Mouse (Mus musculus) forebrain, embryonic 11.5 days (tissue): ENCODE measurements around the gene Hmmr. TPM values are rescaled to one million over a fixed set of nuclear protein-coding genes. Genes with fewer than 3 reads are reported as not detected.
A peak's percentile ranks its signal among the peaks of the same experiment; 100 is the strongest.

Experiments used
- ATAC-seq: fragments of 200-750 bp; cut with Nextera tagmentation; replicated peaks from 2 replicates; pipeline ENCODE4 v1.8.0; 2017; ENCODE audit warnings: moderate TSS enrichment; ENCODE audit not compliant: low FRiP score
- DNase-seq: peaks from one replicate; pipeline ENCODE4 v3.0.0-alpha.2; 2017; ENCODE audit warnings: low spot score
- H3K27ac ChIP-seq: fragments of 300-500 bp; sonication (generic); 2 replicates; pipeline ENCODE4 v1.5.1; 2014; ENCODE audit warnings: low read depth, low read length
- H3K27me3 ChIP-seq: fragments of 300-500 bp; sonication (generic); 2 replicates; pipeline ENCODE4 v1.6.1; 2014; ENCODE audit warnings: mild to moderate bottlenecking, low read length, mixed read lengths; ENCODE audit not compliant: control insufficient read depth, insufficient read depth
- H3K36me3 ChIP-seq: fragments of 300-500 bp; sonication (generic); 2 replicates; pipeline ENCODE4 v1.6.1; 2014; ENCODE audit warnings: mild to moderate bottlenecking, low read length, moderate library complexity, mixed read lengths; ENCODE audit not compliant: control insufficient read depth, insufficient read depth
- H3K4me1 ChIP-seq: fragments of 300-500 bp; sonication (generic); replicated peaks from 2 replicates; pipeline ENCODE4 v1.6.1; 2014; ENCODE audit warnings: low read length, mixed read lengths; ENCODE audit not compliant: control insufficient read depth, insufficient read depth
- H3K4me2 ChIP-seq: fragments of 300-500 bp; sonication (generic); 2 replicates; pipeline ENCODE4 v1.6.1; 2014; ENCODE audit warnings: low read depth, mild to moderate bottlenecking, low read length, moderate library complexity, mixed read lengths; ENCODE audit not compliant: severe bottlenecking
- H3K4me3 ChIP-seq: fragments of 300-500 bp; sonication (generic); 2 replicates; pipeline ENCODE4 v1.5.1; 2014; ENCODE audit warnings: low read depth, low read length
- H3K9ac ChIP-seq: fragments of 300-500 bp; sonication (generic); 2 replicates; pipeline ENCODE4 v1.6.1; 2014; ENCODE audit warnings: low read length
- H3K9me3 ChIP-seq: fragments of 300-500 bp; sonication (generic); 2 replicates; pipeline ENCODE4 v1.6.1; 2016; ENCODE audit warnings: low read length, mixed read lengths; ENCODE audit not compliant: control insufficient read depth
- WGBS: fragments of 180-500 bp; shearing (Covaris S2); extraction: QIAGEN DNeasy Blood & Tissue Kit; methylation state at CpG from one replicate; pipeline ENCODE4 v1.1.7; 2014; 5-methylcytosine and 5-hydroxymethylcytosine counted together
- polyA plus RNA-seq: library from polyadenylated mRNA; unstranded; fragments of >200 nt; fragmentation: Nextera tagmentation; extraction: Ambion mirVana; gene quantifications from 2 replicates; pipeline ENCODE4 v1.2.1, GENCODE M21; 2014

Hmmr gene
- polyA plus RNA-seq, 1 experiment from 2014 or later: 75.9 TPM

DNA sequence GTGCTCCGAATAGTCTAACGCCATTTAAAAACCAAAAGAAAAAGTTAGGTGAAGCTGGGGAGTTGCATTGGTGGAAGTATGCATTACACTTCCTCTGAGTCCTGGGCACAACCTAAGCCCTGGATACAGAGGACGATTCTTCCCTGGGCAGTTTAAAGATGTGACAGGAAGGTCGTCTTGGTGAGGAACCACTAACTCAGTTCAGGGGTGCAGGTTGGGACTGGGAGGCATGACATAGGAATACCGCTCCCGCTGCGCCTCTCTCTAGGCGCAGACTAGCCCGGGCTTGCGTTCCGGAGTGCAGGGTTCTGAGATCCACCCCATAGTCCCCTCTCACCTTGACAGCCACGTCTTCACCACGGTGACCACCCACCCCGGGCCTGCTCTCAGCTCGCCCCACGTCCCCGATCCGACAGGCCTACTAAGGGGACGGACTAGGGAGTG, 21.5 kb upstream of the Hmmr start:
- H3K27ac ChIP-seq: peak overlapping the region; percentile 20; the same call in 1 of the 2 replicates
- WGBS: 3% methylated on average over 19 of the region's 19 CpGs
- H3K36me3 ChIP-seq: no peaks in the 10 kb centered on the region
- H3K9ac ChIP-seq: peak overlapping the region; percentile 72
- ATAC-seq (no peak), DNase-seq (no peak)
- H3K4me3 ChIP-seq: peak overlapping the region; percentile 64
- H3K27me3 ChIP-seq: no peaks in the 10 kb centered on the region
- H3K4me1 ChIP-seq: no peaks in the 10 kb centered on the region
- H3K4me2 ChIP-seq: peak overlapping the region; percentile 82
- no peaks in the 10 kb centered on the region for H3K9me3 ChIP-seq

DNA sequence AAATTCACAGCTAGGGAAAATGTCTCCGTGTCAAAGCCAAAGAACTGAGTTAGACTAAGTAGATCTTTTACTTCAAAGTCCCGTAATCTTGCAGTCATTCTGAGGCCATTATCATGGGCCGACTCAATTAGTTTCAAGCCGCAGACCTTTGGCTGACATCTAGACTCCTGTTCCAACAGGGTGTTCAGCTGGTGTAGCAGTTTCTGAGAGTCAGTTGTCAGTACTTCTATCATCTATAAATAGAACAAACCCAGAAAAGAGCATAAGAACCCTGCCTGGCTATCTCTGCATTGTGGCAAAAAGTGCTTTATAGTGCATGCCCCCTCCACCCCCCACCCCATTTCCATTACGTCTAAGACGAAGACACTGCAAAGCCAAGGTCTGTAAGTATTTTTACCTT, 20.6 kb upstream of the Hmmr start:
- Histone ChIP-seq H3K9ac (no peak overlapping the region), H3K9me3 (no peaks in the 10 kb centered on the region), H3K4me3 (no peak overlapping the region), H3K36me3 (no peaks in the 10 kb centered on the region), H3K4me1 (no peaks in the 10 kb centered on the region), H3K27ac (no peak overlapping the region), H3K27me3 (no peaks in the 10 kb centered on the region), H3K4me2 (no peak overlapping the region)
- ATAC-seq (no peak), DNase-seq (no peak)
- WGBS: 82% methylated on average over 6 of the region's 6 CpGs

GRCm38 (mm10) chr11:40747716-40748115, 14.5 kb upstream of the Hmmr start:
- Histone ChIP-seq H3K9me3 (no peaks in the 10 kb centered on the region), H3K36me3 (no peaks in the 10 kb centered on the region), H3K27me3 (no peaks in the 10 kb centered on the region), H3K27ac (no peak overlapping the region), H3K4me3 (no peak overlapping the region), H3K4me1 (no peaks in the 10 kb centered on the region), H3K4me2 (no peak overlapping the region), H3K9ac (no peak overlapping the region)
- DNase-seq (no peak), ATAC-seq (no peak)
- WGBS: 64% methylated on average over 2 of the region's 2 CpGs

DNA sequence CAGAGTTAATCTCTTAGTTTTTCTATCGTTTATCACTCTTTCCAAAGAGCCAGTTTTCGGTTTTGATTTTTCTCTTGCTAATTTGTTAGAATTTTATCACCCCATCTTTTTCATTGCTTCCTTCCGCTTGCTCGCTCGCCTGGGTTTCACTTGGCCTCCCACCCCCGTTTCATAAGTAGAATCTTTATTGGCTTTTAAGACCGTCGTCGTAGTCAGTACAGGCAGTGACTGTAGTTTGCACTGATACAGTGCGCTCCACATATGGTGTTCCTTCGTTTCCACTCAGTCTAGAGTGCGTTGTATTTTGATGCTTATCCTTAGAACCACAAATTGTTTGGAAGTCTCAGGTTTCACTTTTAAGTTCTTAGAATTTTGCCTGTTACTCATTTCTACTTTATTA, 13.1 kb upstream of the Hmmr start:
- DNase-seq: no peak
- WGBS: 91% methylated on average over 12 of the region's 12 CpGs
- H3K4me2 ChIP-seq: no peak overlapping the region
- no peaks in the 10 kb centered on the region; the same call in 1 of the 2 replicates for H3K36me3 ChIP-seq
- no peaks in the 10 kb centered on the region for H3K27me3 ChIP-seq
- no peaks in the 10 kb centered on the region for H3K9me3 ChIP-seq
- H3K9ac ChIP-seq: no peak overlapping the region
- ATAC-seq: no peak
- no peaks in the 10 kb centered on the region for H3K4me1 ChIP-seq
- H3K4me3 ChIP-seq: no peak overlapping the region
- H3K27ac ChIP-seq: no peak overlapping the region

DNA sequence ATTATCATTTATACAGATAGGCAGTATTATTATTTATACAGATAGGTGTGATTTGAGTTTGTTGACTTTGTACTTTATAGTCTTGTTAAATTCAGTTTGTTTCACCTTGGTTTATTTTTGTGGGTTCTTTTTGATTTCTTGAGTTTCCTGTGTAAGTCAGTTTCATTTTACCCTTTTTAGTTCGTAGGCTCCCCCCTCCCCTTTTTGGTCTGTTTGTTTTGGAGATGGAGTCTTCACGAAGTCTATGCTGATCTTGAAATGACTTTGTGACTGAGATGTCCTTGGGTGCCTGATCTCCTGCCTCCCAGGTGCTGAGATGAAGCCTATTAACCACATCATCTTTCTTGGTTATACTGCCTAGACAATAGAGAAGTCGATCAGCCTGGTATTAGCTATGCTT, 11.1 kb upstream of the Hmmr start:
- no peaks in the 10 kb centered on the region for H3K4me1 ChIP-seq
- no peaks in the 10 kb centered on the region; the same call in 1 of the 2 replicates for H3K36me3 ChIP-seq
- ATAC-seq (no peak), DNase-seq (no peak)
- H3K9me3 ChIP-seq: no peaks in the 10 kb centered on the region
- H3K4me2 ChIP-seq: no peak overlapping the region
- 91% methylated on average over 3 of the region's 3 CpGs for WGBS
- H3K27ac ChIP-seq: no peak overlapping the region
- H3K9ac ChIP-seq: no peak overlapping the region
- no peaks in the 10 kb centered on the region for H3K27me3 ChIP-seq
- H3K4me3 ChIP-seq: no peak overlapping the region

DNA sequence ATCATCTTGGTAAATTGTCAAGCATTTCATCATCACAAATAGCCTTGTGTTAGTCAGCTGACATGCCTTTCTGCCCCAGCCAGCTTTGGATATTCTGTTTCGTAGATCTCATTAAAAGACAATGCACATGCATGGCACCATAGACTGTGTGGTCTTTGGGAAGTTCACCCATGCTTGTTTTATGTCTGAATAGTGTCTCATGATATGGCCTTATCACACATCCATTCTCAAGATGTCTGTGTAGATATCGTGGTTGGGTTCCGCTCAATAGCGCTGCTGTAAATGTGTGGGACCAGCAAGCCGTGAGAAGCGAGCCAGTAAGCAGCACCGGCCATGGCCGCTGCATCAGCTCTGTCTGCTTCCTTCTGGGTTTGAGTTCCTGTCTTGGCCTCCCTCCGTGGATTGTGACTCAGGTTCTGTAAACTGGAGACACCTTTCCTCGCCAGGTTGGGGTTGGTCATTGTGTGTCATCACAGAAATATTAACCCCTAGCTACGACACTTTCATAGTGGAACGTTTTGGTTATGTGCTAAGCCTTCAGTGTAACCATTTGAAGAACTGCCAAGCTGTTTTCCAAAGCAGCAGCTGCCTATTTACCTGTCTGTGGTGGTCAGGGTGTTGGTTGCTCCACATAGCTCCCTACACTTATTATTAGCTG, 8.5 kb upstream of the Hmmr start:
- Histone ChIP-seq H3K4me3 (no peak overlapping the region), H3K4me1 (no peaks in the 10 kb centered on the region), H3K36me3 (peaks cover 3% of the 10 kb centered on the region; the same call in 1 of the 2 replicates), H3K27me3 (no peaks in the 10 kb centered on the region), H3K27ac (no peak overlapping the region), H3K4me2 (no peak overlapping the region), H3K9me3 (no peaks in the 10 kb centered on the region), H3K9ac (no peak overlapping the region)
- DNase-seq (no peak), ATAC-seq (no peak)
- 92% methylated on average over 12 of the region's 12 CpGs for WGBS

DNA sequence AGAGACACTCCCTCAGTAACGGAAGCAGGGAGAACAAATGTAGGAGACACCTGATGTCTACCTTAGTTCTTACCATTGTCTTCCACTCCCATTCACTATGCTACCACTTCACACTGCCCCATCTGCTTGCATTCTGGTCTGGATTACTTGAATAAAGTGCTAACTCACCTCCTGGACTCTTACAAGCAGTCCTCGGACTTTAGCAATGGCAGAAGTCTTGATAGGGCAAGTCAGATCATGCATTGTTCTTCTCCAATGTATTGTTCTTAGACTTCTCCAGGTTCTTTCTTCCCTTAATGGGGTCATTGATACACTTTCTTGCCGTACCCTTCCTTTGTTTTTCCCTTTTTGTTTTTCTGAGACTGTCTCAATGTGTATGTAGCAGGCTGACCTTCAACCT, 4.1 kb upstream of the Hmmr start:
- Histone ChIP-seq H3K4me1 (0 out of 2 replicates have a peak, but pooled peaks cover 5% of the 10 kb centered on the region), H3K4me2 (no peak overlapping the region), H3K9ac (no peak overlapping the region), H3K4me3 (no peak overlapping the region), H3K27me3 (no peaks in the 10 kb centered on the region), H3K9me3 (no peaks in the 10 kb centered on the region), H3K27ac (no peak overlapping the region), H3K36me3 (peaks cover 7% of the 10 kb centered on the region; the same call in 1 of the 2 replicates)
- ATAC-seq (no peak), DNase-seq (no peak)
- 86% methylated on average over 3 of the region's 3 CpGs for WGBS

GRCm38 (mm10) chr11:40734251-40734752, 1.1 kb upstream of the Hmmr start:
- peak overlapping the region; percentile 76; the same call in 1 of the 2 replicates for H3K27ac ChIP-seq
- no peaks in the 10 kb centered on the region for H3K9me3 ChIP-seq
- peak overlapping the region; percentile 81 for H3K4me2 ChIP-seq
- DNase-seq (no peak), ATAC-seq (no peak)
- H3K9ac ChIP-seq: peak overlapping the region; percentile 97
- no peaks in the 10 kb centered on the region for H3K27me3 ChIP-seq
- peaks cover 8% of the 10 kb centered on the region; the same call in 1 of the 2 replicates for H3K4me1 ChIP-seq
- peaks cover 7% of the 10 kb centered on the region; the same call in 1 of the 2 replicates for H3K36me3 ChIP-seq
- WGBS: 5% methylated on average over 11 of the region's 11 CpGs
- peak overlapping the region; percentile 85 for H3K4me3 ChIP-seq

- H3K4me3 ChIP-seq: peak overlapping the region; percentile 85
- DNase-seq (no peak), ATAC-seq (peak; percentile 51)
- H3K9me3 ChIP-seq: no peaks in the 10 kb centered on the region
- 1% methylated on average over 14 of the region's 14 CpGs for WGBS
- peaks cover 7% of the 10 kb centered on the region; the same call in 1 of the 2 replicates for H3K36me3 ChIP-seq
- no peaks in the 10 kb centered on the region for H3K27me3 ChIP-seq
- peak overlapping the region; percentile 40 for H3K4me2 ChIP-seq
- H3K9ac ChIP-seq: peak overlapping the region; percentile 66
- peaks cover 8% of the 10 kb centered on the region; the same call in 1 of the 2 replicates for H3K4me1 ChIP-seq
- H3K27ac ChIP-seq: no peak overlapping the region
These were observed 254 bp downstream of the Hmmr start for GRCm38 (mm10) chr11:40732997-40733338.
